Mouse (Mus musculus): ENCODE data around the gene Rapgef4.

GRCm38 (mm10) chr2:72175536-72175935 is 194.5 kb downstream of the Rapgef4 start:
- TF ChIP-seq CTCF (IDR thresholded peaks at IDR 0.05; ENCODE audit: borderline replicate concordance, extremely low read depth, insufficient read depth, insufficient read length) = no peak
- TF ChIP-seq POLR2A (IDR thresholded peaks at IDR 0.05; ENCODE audit: borderline replicate concordance, extremely low read depth, insufficient read depth, insufficient read length, poor library complexity, severe bottlenecking) = no peak

Data from brain, embryonic 14.5 days (tissue).